Mouse (Mus musculus) hindbrain, embryonic 16.5 days (tissue): ENCODE data around the gene Plscr3. TPM values are rescaled to one million over a fixed set of nuclear protein-coding genes. Genes with fewer than 3 reads are reported as not detected.

Experiments
- ATAC-seq: fragments of 200-750 bp; cut with Nextera tagmentation; 2 replicates; pipeline ENCODE4 v1.8.0; 2017; ENCODE audit warnings: moderate TSS enrichment, moderate library complexity
- H3K27ac ChIP-seq: fragments of 300-500 bp; sonication (generic); 2 replicates; pipeline ENCODE4 v1.5.1; 2014; ENCODE audit warnings: low read depth, mild to moderate bottlenecking, control low read depth, low read length, moderate library complexity
- H3K27me3 ChIP-seq: fragments of 300-500 bp; sonication (generic); replicated peaks from 2 replicates; pipeline ENCODE4 v1.6.1; 2014; ENCODE audit warnings: low read length; ENCODE audit not compliant: control insufficient read depth, insufficient read depth
- H3K36me3 ChIP-seq: fragments of 300-500 bp; sonication (generic); 2 replicates; pipeline ENCODE4 v1.6.1; 2014; ENCODE audit warnings: mild to moderate bottlenecking, low read length, moderate library complexity, mixed read lengths; ENCODE audit not compliant: control insufficient read depth, insufficient read depth
- H3K4me1 ChIP-seq: fragments of 300-500 bp; sonication (generic); 2 replicates; pipeline ENCODE4 v1.6.1; 2014; ENCODE audit warnings: low read depth, low read length; ENCODE audit not compliant: control insufficient read depth, insufficient read depth
- H3K4me2 ChIP-seq: fragments of 300-500 bp; sonication (generic); 2 replicates; pipeline ENCODE4 v1.6.1; 2014; ENCODE audit warnings: mild to moderate bottlenecking, low read length, control low read depth, moderate library complexity
- H3K4me3 ChIP-seq: fragments of 300-500 bp; sonication (generic); 2 replicates; pipeline ENCODE4 v1.5.1; 2014; ENCODE audit warnings: mild to moderate bottlenecking, low read length, control low read depth, moderate library complexity
- H3K9ac ChIP-seq: fragments of 300-500 bp; sonication (generic); 2 replicates; pipeline ENCODE4 v1.6.1; 2014; ENCODE audit warnings: low read depth, mild to moderate bottlenecking, control low read depth, low read length, moderate library complexity
- H3K9me3 ChIP-seq: fragments of 300-500 bp; sonication (generic); 2 replicates; pipeline ENCODE4 v1.6.1; 2014; ENCODE audit warnings: mild to moderate bottlenecking, low read length, moderate library complexity; ENCODE audit not compliant: control insufficient read depth
- WGBS: fragments of 180-500 bp; shearing (Covaris S2); extraction: QIAGEN DNeasy Blood & Tissue Kit; methylation state at CpG from one replicate; pipeline ENCODE4 v1.1.7; 2014; 5-methylcytosine and 5-hydroxymethylcytosine counted together
- microRNA-seq: library from miRNA; unstranded; fragments of <30 nt; microRNA quantifications from one replicate; pipeline ENCODE4, GENCODE M21; 2017
- polyA plus RNA-seq: library from polyadenylated mRNA; unstranded; fragments of >200 nt; fragmentation: Nextera tagmentation; extraction: Ambion mirVana; gene quantifications from 2 replicates; pipeline ENCODE4 v1.2.1, GENCODE M21; 2015

The Plscr3 gene
- polyA plus RNA-seq, 1 experiment from 2014 or later = 37.3 TPM

DNA sequence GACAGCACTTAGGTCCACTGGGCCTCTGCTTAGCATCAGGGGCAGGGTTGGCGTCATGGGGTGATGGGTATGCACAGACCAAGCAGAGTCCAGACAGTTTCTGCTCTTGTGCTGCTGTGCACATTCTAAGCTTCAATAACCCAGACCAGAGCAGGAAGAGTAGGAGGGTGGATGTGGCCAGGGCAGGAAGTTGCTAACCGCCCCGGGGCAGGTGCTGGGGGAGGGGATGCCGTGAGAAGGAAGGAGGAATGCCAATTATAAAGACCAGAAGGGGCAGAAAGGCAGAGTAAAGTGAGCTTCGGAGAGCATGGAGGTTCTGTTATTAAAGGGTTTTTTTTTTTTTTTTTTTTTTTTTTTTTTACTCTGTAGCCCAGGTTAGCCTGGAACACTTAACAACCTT, 48.5 kb downstream of the Plscr3 start:
- Histone ChIP-seq H3K4me2 (no peak overlapping the region), H3K27ac (no peak overlapping the region), H3K4me3 (no peak overlapping the region), H3K4me1 (peaks cover 5% of the 10 kb centered on the region), H3K36me3 (no peaks in the 10 kb centered on the region), H3K9ac (no peak overlapping the region), H3K27me3 (no peaks in the 10 kb centered on the region), H3K9me3 (no peaks in the 10 kb centered on the region)
- WGBS = 87% methylated on average over 5 of the region's 5 CpGs
- ATAC-seq = no peak

DNA sequence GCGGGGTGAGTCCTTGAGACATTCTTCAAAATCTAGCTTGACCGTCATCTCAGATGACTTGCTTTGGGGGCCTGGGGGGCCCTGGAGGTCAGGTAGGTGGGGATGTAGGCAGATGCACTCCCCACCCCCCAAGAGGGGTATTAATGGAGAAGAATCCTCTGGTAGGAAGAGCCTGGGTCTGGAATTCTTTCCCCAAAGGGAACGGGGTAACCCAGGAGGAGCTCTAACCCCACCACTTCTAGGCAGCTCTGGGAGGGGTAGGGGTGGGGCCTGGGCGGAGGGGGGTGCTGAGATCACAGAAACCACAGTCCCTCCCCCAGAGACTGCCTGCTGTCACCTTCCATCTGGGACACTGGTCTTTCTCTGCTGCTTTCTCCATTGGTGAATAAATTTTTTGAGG, 49.1 kb downstream of the Plscr3 start, which contains the start of gene Acap1:
Gene Acap1, minus strand, starts transcription at position 249 of the 400 bp plus-strand sequence.
- H3K36me3 ChIP-seq = no peaks in the 10 kb centered on the region
- H3K27me3 ChIP-seq = no peaks in the 10 kb centered on the region
- no peak within 1 kb of the TSS for H3K4me2 ChIP-seq
- no peak within 1 kb of the TSS for H3K9ac ChIP-seq
- H3K9me3 ChIP-seq = no peaks in the 10 kb centered on the region
- no peak within 1 kb of the TSS for H3K27ac ChIP-seq
- H3K4me3 ChIP-seq = no peak within 1 kb of the TSS
- H3K4me1 ChIP-seq = peaks cover 7% of the 10 kb centered on the region
- WGBS = 81% methylated on average over 4 of the region's 4 CpGs
- ATAC-seq = no peak

DNA sequence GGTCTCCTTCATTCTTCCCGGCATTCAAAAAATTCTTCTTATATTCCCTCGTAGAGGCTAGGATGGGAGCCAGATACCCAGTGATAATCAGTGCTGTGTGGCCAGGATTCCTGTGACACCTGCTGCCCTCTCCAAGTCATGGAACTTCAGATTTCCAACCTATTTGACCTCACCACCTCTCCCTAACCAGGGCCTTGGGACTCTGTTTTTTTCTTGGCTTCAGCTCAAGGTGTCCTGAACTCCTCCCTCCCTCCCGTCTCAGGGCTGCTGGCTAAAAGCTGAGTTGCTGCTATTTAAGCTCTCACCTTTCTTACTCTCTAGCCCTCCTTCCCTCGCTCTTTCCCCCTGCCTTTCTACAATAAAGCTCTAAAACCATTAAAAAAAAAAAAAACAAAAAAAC, 53.7 kb downstream of the Plscr3 start:
- ATAC-seq = no peak
- peak overlapping the region; percentile 94 for H3K9ac ChIP-seq
- WGBS = 25% methylated on average over 4 of the region's 4 CpGs
- peak overlapping the region; percentile 88 for H3K4me2 ChIP-seq
- peak overlapping the region; percentile 92 for H3K4me3 ChIP-seq
- no peak overlapping the region for H3K27ac ChIP-seq
- no peaks in the 10 kb centered on the region for H3K9me3 ChIP-seq
- no peaks in the 10 kb centered on the region for H3K27me3 ChIP-seq
- H3K4me1 ChIP-seq = peaks cover 17% of the 10 kb centered on the region
- peaks cover 9% of the 10 kb centered on the region for H3K36me3 ChIP-seq

DNA sequence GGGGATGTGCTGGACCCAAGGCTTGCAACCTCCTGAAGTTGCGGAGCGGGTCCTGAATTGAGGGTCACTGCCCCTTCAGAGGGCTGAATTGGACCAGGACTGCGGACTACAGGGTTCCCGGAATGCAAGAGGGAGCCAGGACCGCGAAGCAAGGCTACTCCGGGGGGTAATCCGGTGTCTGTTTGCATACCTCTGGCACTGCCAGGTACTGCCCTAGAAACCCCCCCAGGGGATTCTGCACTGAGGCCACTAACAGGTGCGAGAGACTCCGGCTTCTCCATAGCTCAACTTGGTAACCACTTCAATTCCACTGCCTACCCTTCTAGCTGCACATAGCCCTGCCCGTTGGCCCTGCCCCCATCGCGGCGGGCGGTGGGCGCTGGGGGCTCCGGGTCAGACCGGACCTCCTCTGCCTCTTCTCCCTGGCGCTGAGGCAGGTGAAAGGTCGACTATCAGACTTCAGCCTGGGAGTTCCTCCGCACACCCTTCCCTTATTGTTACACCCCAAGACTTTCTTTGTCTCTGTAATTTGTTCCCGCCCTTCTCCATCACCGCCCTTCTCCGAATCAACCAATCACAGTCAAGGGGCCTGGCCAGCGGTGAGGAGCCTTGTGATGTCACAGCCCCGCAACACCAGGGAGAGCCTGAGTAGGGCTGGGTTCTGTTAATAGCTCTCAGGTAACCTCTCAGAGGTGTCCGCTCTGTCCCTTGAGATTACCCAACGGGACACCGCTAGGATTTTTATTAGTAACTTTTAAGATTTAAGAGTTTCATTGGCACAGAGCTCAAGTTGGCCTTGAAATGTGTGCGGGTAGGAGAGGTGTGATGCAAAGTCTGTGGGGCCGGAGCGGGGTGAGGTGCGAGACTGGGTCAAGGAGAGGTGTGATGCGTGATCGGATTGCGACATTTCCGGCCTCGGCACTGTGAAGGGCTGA, 54.6 kb downstream of the Plscr3 start, which contains the start of the genes 2810408A11Rik and Neurl4:
Gene 2810408A11Rik, minus strand, starts transcription at position 517 of the 935 bp plus-strand sequence.
Gene Neurl4, plus strand, starts transcription at position 602 of the 935 bp plus-strand sequence.
- peak within 1 kb of the TSS; percentile 94 for H3K9ac ChIP-seq
- ATAC-seq = peak; percentile 95
- H3K4me3 ChIP-seq = peak within 1 kb of the TSS; percentile 92
- peak within 1 kb of the TSS; percentile 97 for H3K27ac ChIP-seq
- peak within 1 kb of the TSS; percentile 88 for H3K4me2 ChIP-seq
- 0% methylated on average over 38 of the region's 38 CpGs for WGBS
- H3K36me3 ChIP-seq = peaks cover 10% of the 10 kb centered on the region
- H3K4me1 ChIP-seq = peaks cover 17% of the 10 kb centered on the region
- no peaks in the 10 kb centered on the region for H3K9me3 ChIP-seq
- H3K27me3 ChIP-seq = no peaks in the 10 kb centered on the region

DNA sequence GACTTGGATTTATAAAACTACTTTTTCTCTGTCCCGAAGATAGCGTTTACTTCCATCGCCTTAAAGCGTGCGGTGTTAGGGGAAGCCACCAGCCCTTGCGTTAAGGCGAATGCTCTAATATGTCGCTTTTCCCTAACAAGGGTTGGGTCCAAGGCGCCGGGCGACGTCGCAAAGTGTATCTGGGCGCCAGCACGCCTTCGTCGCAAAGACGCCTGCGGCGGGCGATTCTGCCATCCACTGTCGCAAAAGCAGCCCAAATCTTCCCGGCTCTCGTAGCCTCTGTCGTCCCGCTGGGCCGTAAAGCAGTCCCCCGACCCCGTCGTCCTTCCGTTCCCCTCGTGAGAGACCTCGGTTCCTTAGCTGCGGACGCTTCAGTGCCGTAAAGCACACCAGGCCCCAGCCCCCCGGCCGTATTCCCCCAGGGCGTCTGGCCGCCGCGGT, 55.2 kb downstream of the Plscr3 start:
- peaks cover 17% of the 10 kb centered on the region for H3K36me3 ChIP-seq
- H3K4me2 ChIP-seq = peak overlapping the region; percentile 88
- H3K9ac ChIP-seq = peak overlapping the region; percentile 94
- under 1% methylated on average over 42 of the region's 42 CpGs for WGBS
- peaks cover 17% of the 10 kb centered on the region for H3K4me1 ChIP-seq
- peak; percentile 79 for ATAC-seq
- H3K27me3 ChIP-seq = no peaks in the 10 kb centered on the region
- peak overlapping the region; percentile 92 for H3K4me3 ChIP-seq
- peak overlapping the region; percentile 97 for H3K27ac ChIP-seq
- H3K9me3 ChIP-seq = no peaks in the 10 kb centered on the region

Small RNA genes lying within 50 kb of the gene (microRNA-seq; reads per million reads assigned to microRNA genes)
- not detected for gene Mir6924

Other genes starting within 250 kb of the Plscr3 start
- gene Atp1b2, start 240.4 kb upstream of the Plscr3 start, polyA plus RNA-seq = 105 and 117 TPM in 2 replicates
- not detected in 2 replicates for gene Shbg, start 228.5 kb upstream of the Plscr3 start, polyA plus RNA-seq
- gene Sat2, start 224.4 kb upstream of the Plscr3 start, polyA plus RNA-seq = 22.6 and 26.2 TPM in 2 replicates
- 32.1 and 34.6 TPM in 2 replicates for gene Fxr2, start 213.4 kb upstream of the Plscr3 start, polyA plus RNA-seq
- not detected in 2 replicates for gene Sox15, start 191.1 kb upstream of the Plscr3 start, polyA plus RNA-seq
- gene Mpdu1, start 183.7 kb upstream of the Plscr3 start, polyA plus RNA-seq = 104 and 112 TPM in 2 replicates
- gene Cd68, start 180.2 kb upstream of the Plscr3 start, polyA plus RNA-seq = 10.2 and 11.5 TPM in 2 replicates
- gene Eif4a1, start 174.0 kb upstream of the Plscr3 start, polyA plus RNA-seq = 382 and 471 TPM in 2 replicates
- 89.8 and 104 TPM in 2 replicates for gene Senp3, start 164.3 kb upstream of the Plscr3 start, polyA plus RNA-seq
- gene Tnfsf13, start 160.6 kb upstream of the Plscr3 start, polyA plus RNA-seq = 0.53 and 0.77 TPM in 2 replicates
- 4.4 and 5.6 TPM in 2 replicates for gene Tnfsf12, start 150.5 kb upstream of the Plscr3 start, polyA plus RNA-seq
- gene Tnfsfm13, start 150.3 kb upstream of the Plscr3 start, polyA plus RNA-seq = 1.6 and 2.0 TPM in 2 replicates
- 12.1 and 14.9 TPM in 2 replicates for gene Polr2a, start 87.7 kb upstream of the Plscr3 start, polyA plus RNA-seq
- 0.41 and 0.87 TPM in 2 replicates for gene Slc35g3, start 84.4 kb upstream of the Plscr3 start, polyA plus RNA-seq
- gene Zbtb4, start 80.5 kb upstream of the Plscr3 start, polyA plus RNA-seq = 5.8 and 6.2 TPM in 2 replicates
- gene Chrnb1, start 50.4 kb upstream of the Plscr3 start, polyA plus RNA-seq = 1.4 and 2.9 TPM in 2 replicates
- gene Fgf11, start 44.5 kb upstream of the Plscr3 start, polyA plus RNA-seq = 6.7 and 7.2 TPM in 2 replicates
- gene Tmem102, start 40.8 kb upstream of the Plscr3 start, polyA plus RNA-seq = 1.3 and 1.6 TPM in 2 replicates
- gene Gm39566, start 31.1 kb upstream of the Plscr3 start, polyA plus RNA-seq = not detected in 2 replicates
- gene Spem2, start 27.9 kb upstream of the Plscr3 start, polyA plus RNA-seq = not detected in 2 replicates
- 0.35 and 0.45 TPM in 2 replicates for gene Spem1, start 24.2 kb upstream of the Plscr3 start, polyA plus RNA-seq
- 19.1 and 22.4 TPM in 2 replicates for gene Nlgn2, start 8.6 kb upstream of the Plscr3 start, polyA plus RNA-seq
- gene Tmem256, start 7.9 kb upstream of the Plscr3 start, polyA plus RNA-seq = 341 and 379 TPM in 2 replicates
- 0.10 and 0.13 TPM in 2 replicates for gene Tnk1, start 12.4 kb downstream of the Plscr3 start, polyA plus RNA-seq
- gene Tmem95, start 31.6 kb downstream of the Plscr3 start, polyA plus RNA-seq = not detected in 2 replicates
- gene Kctd11, start 35.0 kb downstream of the Plscr3 start, polyA plus RNA-seq = 2.2 and 3.2 TPM in 2 replicates
- 0.13 and 0.25 TPM in 2 replicates for gene Acap1, start 49.2 kb downstream of the Plscr3 start, polyA plus RNA-seq
- gene 2810408A11Rik, start 54.6 kb downstream of the Plscr3 start, polyA plus RNA-seq = 5.5 and 6.3 TPM in 2 replicates
- 17.8 and 19.0 TPM in 2 replicates for gene Neurl4, start 54.7 kb downstream of the Plscr3 start, polyA plus RNA-seq
- gene Gps2, start 67.5 kb downstream of the Plscr3 start, polyA plus RNA-seq = 55.2 and 65.7 TPM in 2 replicates
- 1,120 and 1,123 TPM in 2 replicates for gene Eif5a, start 75.6 kb downstream of the Plscr3 start, polyA plus RNA-seq
- gene Ybx2, start 89.4 kb downstream of the Plscr3 start, polyA plus RNA-seq = 5.7 and 6.2 TPM in 2 replicates
- 4.7 and 5.8 TPM in 2 replicates for gene Slc2a4, start 101.8 kb downstream of the Plscr3 start, polyA plus RNA-seq
- 0.17 and 0.33 TPM in 2 replicates for gene Cldn7, start 118.4 kb downstream of the Plscr3 start, polyA plus RNA-seq
- gene Ctdnep1, start 134.8 kb downstream of the Plscr3 start, polyA plus RNA-seq = 26.9 and 27.4 TPM in 2 replicates
- 168 and 188 TPM in 2 replicates for gene Elp5, start 136.1 kb downstream of the Plscr3 start, polyA plus RNA-seq
- gene Gabarap, start 144.8 kb downstream of the Plscr3 start, polyA plus RNA-seq = 576 and 581 TPM in 2 replicates
- gene Phf23, start 149.4 kb downstream of the Plscr3 start, polyA plus RNA-seq = 54.2 and 55.4 TPM in 2 replicates
- 21.0 and 25.4 TPM in 2 replicates for gene Dvl2, start 154.2 kb downstream of the Plscr3 start, polyA plus RNA-seq
- 66.6 and 69.1 TPM in 2 replicates for gene Acadvl, start 169.0 kb downstream of the Plscr3 start, polyA plus RNA-seq
- gene Dlg4, start 170.6 kb downstream of the Plscr3 start, polyA plus RNA-seq = 23.1 and 23.4 TPM in 2 replicates
- gene Asgr1, start 207.7 kb downstream of the Plscr3 start, polyA plus RNA-seq = 3.9 and 4.4 TPM in 2 replicates
- not detected in 2 replicates for gene Asgr2, start 246.3 kb downstream of the Plscr3 start, polyA plus RNA-seq